Mouse (Mus musculus): ENCODE measurements around the gene Herpud1. TPM values are rescaled to one million over a fixed set of nuclear protein-coding genes. Genes with fewer than 3 reads are reported as not detected.
A peak's percentile ranks its signal among the peaks of the same experiment; 100 is the strongest.
"Not testable (repeated sequence)": the region's sequence is repeated elsewhere in the genome, so short reads cannot be mapped to it uniquely, and the experiment has no call there.

Herpud1 gene
- total RNA-seq, 2 experiments from 2014 or later = 102 to 108 TPM

DNA sequence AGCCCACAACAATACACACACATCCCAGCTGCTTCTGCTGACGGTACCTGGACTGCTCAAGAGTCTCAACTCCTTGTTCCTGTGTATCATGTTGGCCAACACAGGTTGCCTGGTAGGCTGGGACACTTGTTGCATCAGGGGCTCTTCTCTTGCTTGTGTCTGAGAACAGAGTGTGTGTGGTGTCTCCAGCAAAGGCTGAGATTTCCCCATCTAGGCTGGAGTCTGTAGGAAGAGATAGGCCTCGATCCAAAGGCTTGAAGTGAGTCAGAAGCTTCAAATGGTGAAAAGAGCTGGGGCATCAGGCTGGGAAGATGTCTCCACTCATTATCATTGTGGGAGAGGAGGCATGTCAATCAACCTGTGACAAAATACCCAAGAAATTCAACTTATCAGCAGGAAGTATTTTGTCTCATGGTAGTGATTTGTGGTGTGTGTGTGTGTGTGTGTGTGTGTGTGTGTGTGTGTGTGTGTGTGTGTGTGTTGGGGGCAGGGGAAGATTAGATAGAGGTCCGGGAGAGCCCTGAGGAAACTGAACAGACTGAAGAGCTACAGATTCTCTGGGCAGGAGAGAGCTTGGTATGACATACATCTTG is 13.2 kb downstream of the Herpud1 start:
- DNase-seq (ENCODE audit: low spot score) = no peak

DNA sequence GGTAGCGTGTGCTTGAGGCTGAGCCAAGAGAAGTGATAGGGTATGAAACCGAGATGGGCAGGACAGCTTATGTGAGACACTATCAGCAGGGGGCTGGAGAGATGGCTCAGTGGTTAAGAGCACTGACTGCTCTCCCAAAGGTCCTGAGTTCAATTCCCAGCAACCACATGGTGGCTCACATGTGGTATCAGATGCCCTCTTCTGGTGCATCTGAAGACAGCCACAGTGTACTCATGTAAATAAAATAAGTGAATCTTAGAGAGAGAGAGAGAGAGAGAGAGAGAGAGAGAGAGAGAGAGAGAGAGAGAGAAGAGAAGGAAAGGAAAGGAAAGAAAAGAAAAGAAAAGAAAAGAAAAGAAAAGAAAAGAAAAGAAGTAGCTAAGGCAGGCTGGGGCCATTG is 13.7 kb downstream of the Herpud1 start:
- not testable (repeated sequence) for DNase-seq (ENCODE audit: low spot score)

DNA sequence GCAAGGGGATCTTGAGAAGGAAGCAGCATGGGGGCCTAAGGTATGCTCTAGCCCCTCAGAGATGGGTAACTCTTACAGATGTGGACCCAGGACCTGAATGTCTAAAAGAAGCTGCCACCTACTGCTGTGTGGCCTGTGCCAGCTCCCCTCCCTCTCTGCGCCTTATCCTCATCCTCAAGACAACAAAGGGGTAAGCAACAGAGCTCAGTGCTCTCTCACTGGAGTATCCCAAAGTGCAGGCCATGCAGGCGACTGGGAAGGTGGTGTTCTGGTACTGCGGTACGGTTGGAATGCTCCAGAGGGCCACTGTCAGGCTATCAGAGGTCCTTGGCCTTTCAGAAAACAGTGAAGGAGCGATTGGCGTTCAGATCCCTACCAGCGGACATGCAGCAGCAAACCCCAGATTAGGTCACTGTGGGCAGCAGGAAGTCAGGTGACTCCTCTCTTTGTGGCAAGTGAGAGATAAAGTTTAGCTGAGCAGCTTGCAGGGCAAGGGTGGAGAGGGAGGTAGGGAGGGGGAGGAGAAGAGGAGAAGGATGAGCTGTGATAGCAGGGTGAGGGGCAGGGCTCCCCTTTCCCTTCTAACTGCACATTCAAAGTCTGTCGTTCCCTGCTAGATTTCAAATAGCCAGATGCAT is 22.3 kb downstream of the Herpud1 start:
- DNase-seq (ENCODE audit: low spot score) = no peak

DNA sequence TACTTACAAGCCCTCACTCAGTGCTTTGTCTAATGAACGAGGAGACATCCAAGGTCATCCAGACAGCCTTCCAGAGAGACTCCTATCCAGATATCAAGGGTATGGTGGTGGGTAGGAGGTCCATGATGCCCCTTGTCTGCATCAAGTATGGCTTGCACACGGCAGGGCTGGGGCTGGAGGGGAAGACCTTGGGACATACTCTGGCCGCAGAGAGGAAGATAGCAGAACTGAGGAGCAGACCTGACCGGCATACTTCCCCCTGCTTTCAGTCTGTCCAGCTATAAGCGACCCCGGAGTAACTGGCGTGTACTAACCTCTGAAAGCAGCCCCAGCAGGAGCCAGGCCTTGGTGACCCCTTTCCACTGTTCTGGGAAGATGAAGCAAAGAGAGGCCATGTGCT is 23.3 kb downstream of the Herpud1 start:
- no peak for DNase-seq (ENCODE audit: low spot score)

DNA sequence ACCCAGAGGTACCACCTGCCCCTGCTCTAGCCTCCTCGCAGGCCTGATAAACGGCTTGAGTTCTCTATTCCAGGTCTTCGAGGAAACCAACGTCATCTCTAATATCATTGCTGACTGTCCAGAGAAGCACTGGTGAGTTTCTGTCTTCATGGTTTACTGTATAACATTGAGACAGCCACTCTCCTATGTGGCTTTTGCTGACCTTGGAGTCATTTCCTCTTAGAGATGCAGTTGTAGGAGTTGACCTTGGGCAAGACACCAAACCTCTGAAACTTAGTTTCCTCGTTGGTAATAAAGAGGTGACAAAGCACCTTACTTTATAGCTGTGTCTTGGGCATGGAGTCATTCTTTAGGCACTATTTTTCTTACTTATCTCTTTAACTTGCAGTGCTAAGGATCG is 26.3 kb downstream of the Herpud1 start:
- no peak for DNase-seq (ENCODE audit: low spot score)

DNA sequence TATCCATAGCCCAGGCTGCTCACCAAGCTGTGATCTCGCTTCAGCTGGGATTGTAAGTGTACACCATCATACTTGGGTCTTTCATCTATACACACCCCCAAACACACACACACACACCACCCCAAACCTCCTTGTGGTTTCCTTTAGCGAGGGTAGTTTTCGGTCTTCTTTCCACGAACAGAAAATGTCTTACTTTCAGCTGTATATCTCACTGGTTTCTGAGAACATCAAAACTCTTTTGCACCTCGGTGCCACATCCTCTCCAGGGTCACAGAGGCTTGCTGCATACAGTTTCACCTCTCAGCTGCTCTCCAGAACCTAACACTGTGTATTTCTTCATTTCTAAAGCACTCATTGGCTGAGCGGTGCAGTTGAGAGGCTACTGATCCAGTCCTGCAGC is 27.3 kb downstream of the Herpud1 start:
- no peak for DNase-seq (ENCODE audit: low spot score)

DNA sequence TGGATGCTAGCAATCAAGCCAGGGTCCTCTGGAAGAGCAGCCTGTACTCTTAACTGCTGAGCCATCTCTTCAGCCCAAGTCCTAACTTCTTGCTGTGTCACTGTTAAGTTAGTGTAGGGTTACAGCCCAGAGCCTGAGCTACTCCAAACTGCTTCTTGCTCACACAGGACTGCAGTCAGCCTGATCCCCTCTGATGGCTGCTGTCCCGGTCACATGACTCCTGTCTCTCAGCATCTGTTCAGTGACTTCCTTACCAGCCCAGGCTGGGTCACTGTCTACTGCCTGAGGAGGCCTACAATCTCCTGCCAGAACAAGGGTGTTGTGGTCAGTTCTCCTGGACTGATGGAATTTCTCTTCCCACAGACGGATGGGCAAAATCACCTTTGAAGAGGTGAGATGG is 29.0 kb downstream of the Herpud1 start:
- DNase-seq (ENCODE audit: low spot score) = no peak

DNA sequence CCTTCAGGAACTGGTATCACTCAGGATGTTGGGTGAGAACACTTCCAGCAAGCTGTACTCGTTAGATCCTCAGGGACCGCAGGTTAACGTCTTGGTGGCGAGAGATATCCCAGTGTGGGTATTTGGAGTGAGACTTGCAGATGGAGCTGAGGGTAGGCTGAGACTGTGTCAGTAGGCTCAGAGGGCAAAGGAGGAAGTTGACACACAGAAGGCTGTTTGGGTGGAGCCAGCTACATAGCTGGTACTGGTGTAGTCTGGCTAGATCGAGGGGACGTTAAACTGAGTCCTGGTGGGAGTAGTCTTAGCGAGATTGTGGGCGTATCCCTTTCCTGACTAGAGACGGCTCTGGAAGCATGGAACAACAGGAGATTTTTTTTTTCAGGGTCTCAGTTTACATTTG is 31.8 kb downstream of the Herpud1 start:
- no peak for DNase-seq (ENCODE audit: low spot score)

DNA sequence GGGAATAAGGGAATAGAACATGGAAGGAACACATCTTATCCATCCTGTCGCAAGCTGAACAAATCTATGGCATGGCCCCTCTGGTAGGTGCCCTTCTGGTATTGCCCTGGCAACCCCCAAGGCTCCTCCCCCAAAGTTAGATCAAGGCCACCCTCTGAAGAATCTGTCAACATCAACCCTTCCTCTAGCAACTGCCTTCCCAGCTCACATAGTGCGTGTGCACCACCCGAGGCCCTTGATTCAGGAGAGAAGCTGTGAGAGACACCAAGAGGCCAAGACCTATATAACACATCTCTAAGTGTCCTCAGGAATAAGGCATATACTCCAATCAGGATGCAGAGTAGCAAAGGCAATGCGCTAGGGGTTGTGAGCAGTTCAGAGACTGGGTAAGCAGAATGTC is 36.0 kb downstream of the Herpud1 start:
- no peak for DNase-seq (ENCODE audit: low spot score)

DNA sequence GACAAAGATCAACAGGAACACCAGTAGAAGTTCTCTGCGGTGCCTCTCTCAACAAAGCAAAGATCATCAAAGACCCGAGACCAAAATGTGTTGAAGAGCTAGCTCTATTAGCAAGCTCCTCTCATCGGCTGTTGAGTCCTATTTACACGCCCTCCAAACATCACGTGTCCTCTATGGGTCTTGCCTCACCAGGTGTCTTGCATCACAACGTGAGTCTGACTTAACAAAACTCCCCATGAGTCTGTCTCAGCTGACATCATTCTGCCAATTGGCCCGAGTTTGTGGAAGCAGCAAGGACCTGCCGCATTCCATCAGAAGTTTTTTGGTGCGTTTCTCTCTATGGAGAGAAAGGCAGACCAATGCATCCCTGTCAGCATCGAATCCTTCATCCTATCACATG is 41.7 kb downstream of the Herpud1 start:
- no peak for DNase-seq (ENCODE audit: low spot score)

DNA sequence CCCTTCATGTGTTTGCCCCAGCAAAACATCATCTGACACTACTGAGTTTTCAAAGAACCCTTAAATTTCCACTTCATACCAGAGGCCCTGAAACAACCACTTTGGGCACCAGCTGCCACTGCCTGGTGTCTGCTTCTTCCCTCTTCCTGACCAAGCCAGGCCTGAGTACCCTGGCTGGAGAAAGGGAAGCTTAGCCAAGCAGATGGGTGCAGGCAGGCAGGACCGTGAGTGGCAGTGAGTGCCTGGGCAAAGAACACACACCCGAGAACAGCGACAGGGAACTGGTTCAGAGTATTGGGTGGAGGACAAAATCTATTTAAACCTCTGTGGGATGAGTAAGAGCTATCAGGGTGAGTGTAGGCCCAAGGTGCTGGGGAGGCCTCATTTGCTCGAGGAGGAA is 42.2 kb downstream of the Herpud1 start:
- DNase-seq (ENCODE audit: low spot score) = no peak

DNA sequence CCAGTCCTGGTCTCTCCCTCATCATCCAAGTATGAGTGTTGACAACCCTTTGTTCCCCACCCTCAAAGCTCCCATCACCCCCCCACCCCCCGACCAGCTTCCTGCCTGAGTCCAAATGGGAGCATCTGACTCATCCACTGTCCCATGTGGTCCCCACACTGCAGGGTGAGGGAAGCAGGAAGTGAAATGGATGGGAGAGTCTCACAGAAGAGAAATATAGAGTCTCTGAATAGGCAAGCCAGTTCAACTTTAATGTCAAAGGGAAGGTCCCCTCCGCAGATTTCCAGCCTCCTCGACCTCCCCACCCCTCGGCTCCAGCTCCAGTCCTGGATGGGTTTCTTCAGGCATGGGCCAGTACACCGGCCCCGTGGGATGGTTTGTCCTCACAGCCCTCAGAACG is 43.1 kb downstream of the Herpud1 start:
- DNase-seq (ENCODE audit: low spot score) = no peak

DNA sequence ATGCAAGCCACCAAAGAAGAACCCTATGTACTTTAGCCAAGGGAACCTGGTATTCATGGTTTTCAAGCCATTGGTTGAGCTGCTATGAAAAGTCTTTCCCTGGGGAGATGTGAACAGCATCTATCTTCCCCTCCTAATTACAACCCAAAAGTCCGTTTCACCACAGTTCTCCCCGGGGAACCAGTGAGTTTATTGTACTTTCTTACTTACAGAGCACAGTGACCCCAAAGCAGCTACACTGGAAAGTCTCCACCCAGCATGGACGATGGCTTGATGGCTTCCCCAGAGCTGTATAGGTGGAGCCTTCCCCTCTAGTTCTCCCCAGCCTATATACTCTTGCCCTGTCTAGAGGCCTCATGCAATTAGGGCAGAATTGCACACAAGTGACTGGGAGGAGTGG is 46.0 kb downstream of the Herpud1 start:
- DNase-seq (ENCODE audit: low spot score) = no peak

DNA sequence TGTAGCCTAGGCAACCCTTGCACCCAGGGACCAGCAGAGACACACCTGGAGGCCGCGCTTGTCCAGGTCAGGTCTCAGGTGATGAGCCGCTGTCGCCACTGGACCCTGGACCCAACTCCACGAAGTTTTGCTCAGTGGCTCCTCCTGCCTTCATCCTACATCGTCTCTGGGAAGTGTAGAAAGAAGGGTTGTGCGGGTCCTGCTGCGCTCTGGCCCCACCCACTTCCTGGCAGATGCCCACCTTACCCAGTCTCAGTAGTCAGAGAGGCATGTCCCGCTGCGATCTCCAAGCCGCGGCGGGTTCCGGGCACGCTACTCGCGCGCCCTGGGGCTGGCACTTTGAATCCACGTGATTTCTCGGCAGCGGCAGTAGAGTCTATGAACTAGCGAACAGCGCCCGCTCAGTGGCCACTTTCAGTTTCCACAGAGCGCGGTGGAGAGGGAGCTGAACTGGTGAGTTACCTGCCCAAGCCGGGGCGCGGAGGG is 47.8 kb downstream of the Herpud1 start, which contains the start of gene Nlrc5:
Nlrc5 (plus strand) TSS at position 376 of the 486 bp plus-strand sequence.
- DNase-seq (ENCODE audit: low spot score) = peak; percentile 68

DNA sequence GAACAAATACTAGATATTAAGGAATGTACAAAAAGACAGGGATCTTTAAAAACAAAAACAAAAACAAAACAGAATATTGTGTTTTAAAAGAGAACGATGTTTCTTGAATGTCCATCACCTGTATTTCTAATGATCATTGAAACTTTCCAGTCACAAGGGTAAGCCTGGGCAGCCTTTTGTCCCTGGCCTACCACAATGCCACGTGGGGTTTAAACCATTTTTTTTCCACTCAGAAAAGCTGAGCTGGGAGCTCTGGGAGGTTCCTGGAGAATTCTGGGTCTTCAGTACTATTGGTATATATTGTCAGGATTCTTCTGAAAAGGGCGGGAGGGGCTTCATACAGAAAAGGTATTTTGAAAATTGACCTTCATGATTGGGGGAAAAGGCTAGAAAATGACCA is 48.7 kb downstream of the Herpud1 start:
- DNase-seq (ENCODE audit: low spot score) = no peak

DNA sequence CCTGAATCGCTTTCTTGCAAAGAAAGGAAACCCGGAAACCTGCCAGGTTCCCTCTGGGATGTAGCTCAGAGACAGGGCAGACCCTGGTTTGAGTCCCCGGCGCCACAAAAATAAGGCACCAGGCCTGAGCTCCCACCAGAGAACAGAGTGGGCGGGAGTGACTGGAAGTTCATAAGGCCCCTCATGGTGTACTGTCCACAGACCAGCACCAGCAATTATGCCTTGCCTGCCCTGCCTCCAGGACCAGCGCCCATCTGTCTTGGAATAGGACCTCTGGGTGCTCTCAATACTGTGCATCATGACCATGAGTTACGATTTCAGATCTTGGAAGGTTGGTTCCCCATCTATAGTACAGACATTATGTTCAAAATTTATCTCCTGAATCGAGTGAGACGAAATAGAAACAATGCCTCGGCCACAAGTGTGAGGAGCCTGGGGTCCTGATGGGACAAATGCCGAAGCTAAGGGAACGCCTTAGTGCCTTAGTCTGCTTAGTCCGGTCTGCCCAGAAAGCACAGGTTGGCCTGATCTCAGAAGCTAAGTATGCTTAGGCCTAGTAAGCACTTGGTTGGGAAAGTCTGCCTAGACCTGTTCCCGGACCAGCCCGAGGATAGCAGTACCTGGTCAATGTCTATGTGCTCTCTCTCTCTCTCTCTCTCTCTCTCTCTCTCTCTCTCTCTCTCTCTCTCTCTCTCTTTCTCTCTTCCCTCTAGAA is 49.3 kb downstream of the Herpud1 start:
- no peak for DNase-seq (ENCODE audit: low spot score)

DNA sequence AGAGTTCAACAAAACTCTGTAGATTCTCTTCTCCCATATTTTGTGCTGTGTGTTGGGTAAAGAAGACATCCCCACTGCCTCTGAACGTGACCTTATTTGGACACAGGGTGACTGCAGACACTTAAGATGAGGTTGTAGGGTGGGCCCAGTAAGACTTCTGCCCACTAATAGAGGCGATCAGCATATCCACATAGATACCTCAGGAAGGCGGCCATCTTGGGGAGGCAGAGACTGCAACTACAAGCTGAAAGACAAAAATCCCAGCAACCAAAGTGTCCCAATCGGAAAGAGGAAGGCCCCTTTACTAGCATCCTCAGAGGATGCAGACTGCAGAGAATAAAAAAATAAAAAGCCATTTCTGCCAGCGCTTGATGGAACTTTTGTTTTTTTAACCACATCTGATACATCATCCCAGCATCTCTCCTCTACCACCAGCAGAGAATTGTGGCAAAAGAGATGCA is 49.9 kb downstream of the Herpud1 start:
- no peak for DNase-seq (ENCODE audit: low spot score)

DNA sequence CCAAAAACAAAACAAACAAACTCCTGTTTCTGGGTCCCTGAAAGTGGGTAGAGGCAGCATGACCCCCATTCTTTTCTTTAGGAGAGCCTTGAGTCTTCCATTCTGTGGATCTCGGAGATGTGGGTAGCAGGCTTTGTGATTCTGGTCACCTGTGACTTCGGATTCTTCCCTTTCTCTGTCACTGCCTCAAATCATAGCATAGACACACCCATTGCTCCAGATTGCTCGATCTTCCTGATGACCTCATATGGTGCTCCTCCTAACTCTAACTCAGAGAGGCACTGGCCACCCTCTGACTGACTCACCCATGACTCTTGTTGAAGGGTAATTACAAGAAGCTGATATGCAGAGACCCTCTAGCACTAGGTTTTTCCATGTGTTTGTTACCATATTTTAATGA is 50.7 kb downstream of the Herpud1 start:
- DNase-seq (ENCODE audit: low spot score) = no peak

DNA sequence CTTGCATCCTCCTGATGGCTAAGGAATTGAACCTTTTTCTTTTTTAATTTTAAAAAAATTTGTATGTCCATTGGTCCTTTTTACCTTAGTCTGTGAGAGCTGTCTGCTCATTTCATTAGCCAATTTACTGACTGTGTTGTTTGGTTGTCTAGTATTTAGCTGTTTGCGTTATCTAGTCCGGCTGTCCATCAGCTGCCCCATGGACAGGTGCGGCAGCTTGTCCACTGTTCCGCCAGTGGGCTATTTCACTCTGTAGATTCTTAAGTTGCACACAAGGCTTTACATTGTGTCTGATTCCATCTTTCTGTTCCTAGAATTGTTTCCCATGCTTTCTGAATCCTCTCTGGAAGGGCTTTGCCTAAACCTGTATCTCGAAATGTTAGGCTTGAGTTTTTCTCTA is 52.4 kb downstream of the Herpud1 start:
- DNase-seq (ENCODE audit: low spot score) = no peak

DNA sequence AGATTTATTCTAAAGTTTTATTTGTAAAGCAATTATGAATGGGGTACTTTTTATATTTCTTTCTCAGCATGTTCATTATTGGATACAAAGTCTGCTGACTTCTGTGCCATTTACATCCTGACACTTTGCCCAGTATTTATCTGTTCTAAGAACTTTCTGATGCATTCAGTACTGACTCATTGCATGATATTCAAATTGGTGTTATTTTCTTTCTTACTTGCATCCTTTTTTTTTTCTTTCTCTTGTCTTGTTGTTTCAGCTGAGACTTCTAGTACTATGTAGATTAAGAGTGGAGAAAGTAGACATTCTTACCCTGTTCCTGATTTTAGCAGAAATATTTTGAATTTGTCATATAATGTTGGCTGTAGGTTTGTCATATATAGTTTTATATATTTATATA is 53.5 kb downstream of the Herpud1 start:
- no peak for DNase-seq (ENCODE audit: low spot score)

DNA sequence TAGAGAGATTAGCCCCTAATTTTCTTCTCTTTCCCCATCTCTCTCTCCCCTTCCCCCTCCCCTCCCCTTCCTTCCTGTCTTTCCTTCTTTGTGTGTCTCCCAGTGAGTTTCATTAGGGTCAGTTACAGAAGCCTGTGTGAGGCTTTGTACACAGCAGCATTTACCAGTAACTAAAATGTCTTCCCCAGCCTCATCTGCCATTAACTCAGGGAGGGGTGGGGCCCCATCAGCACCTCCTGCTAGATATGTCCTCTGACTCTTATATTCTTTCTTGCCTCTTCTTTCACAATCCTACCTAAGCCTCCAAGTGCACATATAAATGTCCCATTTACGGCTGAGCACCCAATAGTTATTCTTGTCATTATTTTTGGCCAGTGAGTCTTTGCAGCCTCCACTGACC is 54.2 kb downstream of the Herpud1 start:
- DNase-seq (ENCODE audit: low spot score) = no peak

DNA sequence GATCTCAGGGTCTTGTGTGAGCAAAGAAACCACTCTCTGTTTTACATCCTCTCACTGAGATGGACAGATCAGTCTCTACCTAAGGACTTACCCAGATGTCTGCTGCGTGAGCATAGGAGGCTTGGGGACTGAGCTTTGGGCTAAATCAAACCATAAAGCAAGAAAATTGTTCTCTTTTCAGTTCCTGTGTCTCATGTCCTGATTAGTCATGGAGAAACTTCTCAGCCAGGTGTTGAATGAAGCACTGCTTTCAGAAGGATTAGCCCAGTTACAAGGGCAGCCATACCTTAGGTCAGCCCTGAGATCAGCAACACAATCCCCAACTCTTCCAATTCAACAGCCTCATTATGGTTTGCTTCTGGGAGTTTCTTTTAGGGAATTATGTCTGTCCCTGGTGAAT is 55.4 kb downstream of the Herpud1 start:
- DNase-seq (ENCODE audit: low spot score) = no peak

DNA sequence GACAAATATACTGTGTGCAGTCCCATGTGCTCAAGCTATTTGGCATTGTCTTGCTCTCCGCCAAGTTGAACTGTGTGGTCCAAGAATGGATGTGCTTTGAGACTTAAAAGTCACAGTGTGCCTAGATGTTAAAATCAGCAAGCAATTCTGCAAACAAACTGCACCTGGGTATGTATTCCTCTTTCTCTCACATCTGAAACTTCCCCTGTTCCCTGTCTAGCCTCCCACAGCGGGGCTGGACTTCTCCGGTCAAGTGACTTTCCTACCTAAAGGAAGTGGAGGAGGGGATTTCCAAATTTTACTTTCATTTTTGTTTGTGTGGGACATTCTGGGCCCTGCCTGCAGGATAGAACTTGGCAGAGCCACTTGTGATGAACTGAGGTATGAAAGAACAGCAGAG is 56.9 kb downstream of the Herpud1 start:
- DNase-seq (ENCODE audit: low spot score) = no peak
